Mouse (Mus musculus) heart, postnatal 0 days (tissue): Measurements from ENCODE around the gene Lsm11. TPM values are rescaled to one million over a fixed set of nuclear protein-coding genes. Genes with fewer than 3 reads are reported as not detected.

Experiments
- ATAC-seq: fragments of 200-750 bp; cut with Nextera tagmentation; 2 replicates; pipeline ENCODE4 v1.8.0; 2017; ENCODE audit warnings: low read depth, moderate number of reproducible peaks, moderate library complexity; ENCODE audit not compliant: insufficient read depth
- DNase-seq: peaks from one replicate; pipeline ENCODE4 v3.0.0-alpha.2; 2016; ENCODE audit warnings: low spot score
- H3K27ac ChIP-seq: fragments of 300-500 bp; sonication (generic); 2 replicates; pipeline ENCODE4 v1.5.1; 2014; ENCODE audit warnings: low read depth, mild to moderate bottlenecking
- H3K27me3 ChIP-seq: fragments of 300-500 bp; sonication (generic); 2 replicates; pipeline ENCODE4 v1.6.1; 2014; ENCODE audit warnings: low read length, mixed read lengths; ENCODE audit not compliant: control insufficient read depth, insufficient read depth
- H3K36me3 ChIP-seq: fragments of 300-500 bp; sonication (generic); replicated peaks from 2 replicates; pipeline ENCODE4 v1.6.1; 2014; ENCODE audit warnings: low read length, mixed read lengths; ENCODE audit not compliant: control insufficient read depth, insufficient read depth
- H3K4me1 ChIP-seq: fragments of 300-500 bp; sonication (generic); 2 replicates; pipeline ENCODE4 v1.6.1; 2014; ENCODE audit warnings: antibody characterized with exemption; ENCODE audit not compliant: control insufficient read depth, insufficient read depth
- H3K4me2 ChIP-seq: fragments of 300-500 bp; sonication (generic); 2 replicates; pipeline ENCODE4 v1.6.1; 2014; ENCODE audit warnings: low read depth, mild to moderate bottlenecking, low read length, moderate library complexity
- H3K4me3 ChIP-seq: fragments of 300-500 bp; sonication (generic); 2 replicates; pipeline ENCODE4 v1.5.1; 2014; ENCODE audit warnings: low read depth, low read length
- H3K9ac ChIP-seq: fragments of 300-500 bp; sonication (generic); replicated peaks from 2 replicates; pipeline ENCODE4 v1.6.1; 2014; ENCODE audit warnings: low read depth, low read length, mixed read lengths
- H3K9me3 ChIP-seq: fragments of 300-500 bp; sonication (generic); replicated peaks from 2 replicates; pipeline ENCODE4 v1.6.1; 2016; ENCODE audit warnings: low read length; ENCODE audit not compliant: control insufficient read depth
- CTCF ChIP-seq: IDR thresholded peaks from 2 replicates; pipeline ENCODE4 v1.5.1; 2016; ENCODE audit warnings: antibody characterized with exemption, control low read depth, low read depth
- EP300 ChIP-seq: IDR thresholded peaks from 2 replicates; pipeline ENCODE4 v1.6.1; 2016; ENCODE audit warnings: antibody characterized with exemption, low read depth
- WGBS: fragments of 180-500 bp; shearing (Covaris S2); extraction: QIAGEN DNeasy Blood & Tissue Kit; methylation state at CpG from one replicate; pipeline ENCODE4 v1.1.7; 2014; 5-methylcytosine and 5-hydroxymethylcytosine counted together
- polyA plus RNA-seq: library from polyadenylated mRNA; unstranded; fragments of >200 nt; fragmentation: Nextera tagmentation; extraction: Ambion mirVana; gene quantifications from 2 replicates; pipeline ENCODE4 v1.2.1, GENCODE M21; 2015
- total RNA-seq: library from RNA; depleted of rRNA; stranded (reverse); fragments of >200 nt; gene quantifications from 2 replicates; pipeline ENCODE4 v1.2.3, GENCODE M21; 2014; ENCODE audit warnings: low replicate concordance

Lsm11 gene
- total and polyA plus RNA-seq, 2 experiments from 2014 or later = 3.4 to 13.5 TPM

DNA sequence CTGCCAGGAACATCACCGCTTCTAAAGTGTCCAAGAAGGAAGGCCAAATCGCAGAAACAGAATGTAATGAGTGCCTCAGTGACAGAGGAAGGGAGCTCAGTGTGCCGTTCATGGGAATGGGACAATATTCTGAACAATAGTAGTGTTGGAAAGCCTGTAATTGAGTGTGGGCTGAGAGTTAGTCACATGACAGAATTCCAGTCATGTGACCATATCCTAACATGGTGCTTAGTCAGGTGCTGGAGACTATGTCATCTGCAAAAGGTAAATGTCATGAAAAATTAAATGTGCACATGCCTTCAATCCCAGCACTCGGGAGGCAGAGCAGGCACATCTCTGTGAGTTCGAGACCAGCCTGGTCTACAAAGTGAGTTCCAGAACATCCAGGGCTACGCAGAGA, 26.7 kb downstream of the Lsm11 start:
- no peak overlapping the region for H3K4me2 ChIP-seq
- no peak for TF ChIP-seq CTCF
- TF ChIP-seq EP300 = no peak
- WGBS = 92% methylated on average over 6 of the region's 6 CpGs
- DNase-seq (no peak), ATAC-seq (no peak)
- no peaks in the 10 kb centered on the region for H3K27me3 ChIP-seq
- no peak overlapping the region for H3K4me3 ChIP-seq
- H3K9me3 ChIP-seq = no peaks in the 10 kb centered on the region
- no peaks in the 10 kb centered on the region for H3K36me3 ChIP-seq
- no peak overlapping the region for H3K9ac ChIP-seq
- no peak overlapping the region for H3K27ac ChIP-seq
- H3K4me1 ChIP-seq = no peaks in the 10 kb centered on the region

DNA sequence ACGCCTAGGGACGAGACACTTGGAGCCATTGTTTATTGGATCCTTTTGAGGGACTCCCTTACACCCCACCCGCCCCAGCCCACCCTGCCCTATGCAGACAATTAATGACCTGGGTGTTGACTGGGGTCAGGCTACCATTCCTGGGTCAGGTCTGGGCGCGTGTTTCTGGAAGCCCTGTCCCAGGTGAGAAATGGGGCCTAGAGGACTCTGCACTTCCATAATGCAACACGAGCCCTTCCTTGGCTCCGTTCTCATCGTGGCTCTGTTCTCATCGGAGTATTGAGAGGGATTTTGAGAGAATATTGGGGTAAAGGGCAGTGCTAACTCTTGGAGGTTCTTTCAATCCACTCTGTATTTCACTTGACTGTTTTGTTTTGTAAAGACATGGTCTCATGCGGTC, 28.5 kb downstream of the Lsm11 start:
- Histone ChIP-seq H3K4me2 (no peak overlapping the region), H3K4me3 (no peak overlapping the region), H3K4me1 (no peaks in the 10 kb centered on the region), H3K9ac (no peak overlapping the region), H3K36me3 (peaks cover 13% of the 10 kb centered on the region), H3K27me3 (no peaks in the 10 kb centered on the region), H3K27ac (no peak overlapping the region), H3K9me3 (no peaks in the 10 kb centered on the region)
- ATAC-seq (no peak), DNase-seq (no peak)
- TF ChIP-seq CTCF (no peak), EP300 (no peak)
- 84% methylated on average over 10 of the region's 10 CpGs for WGBS

DNA sequence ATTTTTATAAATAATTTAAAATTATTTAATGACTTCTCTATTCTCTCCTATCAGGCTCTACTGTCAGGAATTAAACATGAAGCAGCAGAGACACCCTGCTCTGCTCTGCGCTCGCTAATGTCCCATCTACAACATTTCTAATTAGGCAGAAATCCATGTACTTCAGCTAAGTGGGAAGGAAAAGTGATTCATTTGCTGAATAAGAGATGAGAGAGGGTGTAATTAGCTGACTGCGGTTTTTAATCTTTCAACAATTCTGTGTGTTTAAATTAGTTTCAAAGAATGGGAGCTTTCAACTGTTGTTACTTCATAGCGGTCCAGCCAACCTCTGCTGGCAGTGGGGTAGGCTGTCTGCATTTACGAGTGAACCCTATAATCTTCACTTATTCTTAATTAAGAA, 34.0 kb downstream of the Lsm11 start:
- Histone ChIP-seq H3K4me2 (no peak overlapping the region), H3K27ac (no peak overlapping the region), H3K36me3 (peaks cover 60% of the 10 kb centered on the region), H3K4me1 (no peaks in the 10 kb centered on the region), H3K27me3 (no peaks in the 10 kb centered on the region), H3K9me3 (no peaks in the 10 kb centered on the region), H3K4me3 (no peak overlapping the region), H3K9ac (no peak overlapping the region)
- ATAC-seq = no peak
- no peak for DNase-seq
- TF ChIP-seq EP300 (no peak), CTCF (no peak)
- 93% methylated on average over 5 of the region's 5 CpGs for WGBS

DNA sequence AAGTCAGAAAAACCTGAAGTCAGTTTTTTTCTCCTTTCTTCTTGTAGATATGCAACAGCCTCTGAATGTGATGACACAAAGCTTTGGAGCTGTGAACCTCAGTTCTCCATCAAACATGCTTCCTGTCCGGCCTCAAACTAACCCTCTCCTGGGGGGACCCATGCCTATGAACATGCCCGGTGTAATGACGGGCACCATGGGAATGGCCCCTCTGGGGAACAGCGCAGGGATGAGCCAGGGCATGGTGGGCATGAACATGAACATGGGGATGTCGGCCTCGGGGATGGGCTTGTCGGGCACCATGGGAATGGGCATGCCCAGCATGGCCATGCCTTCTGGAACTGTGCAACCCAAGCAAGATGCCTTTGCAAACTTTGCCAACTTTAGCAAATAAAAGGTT, 35.8 kb downstream of the Lsm11 start:
- Histone ChIP-seq H3K9me3 (no peaks in the 10 kb centered on the region), H3K9ac (no peak overlapping the region), H3K27ac (no peak overlapping the region), H3K4me1 (no peaks in the 10 kb centered on the region), H3K27me3 (no peaks in the 10 kb centered on the region), H3K4me2 (no peak overlapping the region), H3K36me3 (peaks cover 67% of the 10 kb centered on the region), H3K4me3 (no peak overlapping the region)
- DNase-seq (no peak), ATAC-seq (no peak)
- 98% methylated on average over 7 of the region's 7 CpGs for WGBS
- TF ChIP-seq EP300 = no peak
- TF ChIP-seq CTCF = no peak

DNA sequence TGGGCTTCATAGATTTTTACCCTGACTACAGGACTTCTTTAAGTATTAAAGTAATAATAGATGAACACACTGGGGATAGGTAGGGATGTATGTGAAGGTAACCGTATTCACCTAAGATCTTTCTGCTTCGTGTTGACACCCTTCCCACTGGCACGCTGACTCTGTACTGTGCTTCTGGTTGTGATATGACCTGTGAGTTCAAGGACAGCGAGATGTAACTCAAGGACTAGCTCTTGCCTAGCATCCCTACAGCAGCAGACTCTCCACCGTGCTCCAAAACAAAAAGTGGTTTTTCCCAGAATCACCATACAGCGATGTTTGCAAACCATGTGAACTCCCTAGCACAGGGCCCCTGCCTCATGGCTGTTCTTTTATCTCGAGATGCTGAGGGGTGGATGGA, 36.7 kb downstream of the Lsm11 start:
- no peak overlapping the region for H3K9ac ChIP-seq
- no peak for ATAC-seq
- DNase-seq = no peak
- TF ChIP-seq CTCF (no peak), EP300 (no peak)
- H3K4me1 ChIP-seq = no peaks in the 10 kb centered on the region
- no peak overlapping the region for H3K27ac ChIP-seq
- H3K9me3 ChIP-seq = no peaks in the 10 kb centered on the region
- peaks cover 75% of the 10 kb centered on the region for H3K36me3 ChIP-seq
- WGBS = 80% methylated on average over 7 of the region's 7 CpGs
- H3K4me3 ChIP-seq = no peak overlapping the region
- H3K4me2 ChIP-seq = no peak overlapping the region
- H3K27me3 ChIP-seq = no peaks in the 10 kb centered on the region

DNA sequence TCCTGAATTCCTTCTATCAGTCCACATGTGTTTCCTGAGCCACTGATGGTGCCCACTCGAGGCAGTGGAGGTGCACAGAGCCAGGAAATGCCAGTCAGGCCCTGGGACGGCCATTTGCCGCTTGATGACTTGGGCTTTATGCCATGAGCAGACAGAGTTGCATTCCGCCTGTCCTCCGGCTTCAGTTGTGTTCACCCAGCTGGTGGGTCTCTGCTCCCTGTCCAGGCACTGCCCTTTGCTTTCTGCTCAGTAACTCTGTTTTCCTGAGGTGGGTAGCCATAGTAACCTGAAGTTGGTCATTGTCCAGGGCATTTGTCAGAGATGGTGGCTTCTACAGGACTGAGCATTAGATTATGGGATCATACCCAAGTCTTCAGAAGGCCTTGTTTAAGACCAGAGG, 37.4 kb downstream of the Lsm11 start:
- no peak for ATAC-seq
- peaks cover 81% of the 10 kb centered on the region for H3K36me3 ChIP-seq
- H3K4me1 ChIP-seq = no peaks in the 10 kb centered on the region
- H3K27ac ChIP-seq = no peak overlapping the region
- no peaks in the 10 kb centered on the region for H3K9me3 ChIP-seq
- no peak overlapping the region for H3K4me3 ChIP-seq
- whole genome bisulfite sequencing = 64% methylated on average over 5 of the region's 5 CpGs
- no peak for DNase-seq
- no peaks in the 10 kb centered on the region for H3K27me3 ChIP-seq
- no peak overlapping the region for H3K4me2 ChIP-seq
- TF ChIP-seq EP300 (no peak), CTCF (no peak)
- no peak overlapping the region for H3K9ac ChIP-seq
